Mouse (Mus musculus): ENCODE measurements around the gene Dis3l.

DNA sequence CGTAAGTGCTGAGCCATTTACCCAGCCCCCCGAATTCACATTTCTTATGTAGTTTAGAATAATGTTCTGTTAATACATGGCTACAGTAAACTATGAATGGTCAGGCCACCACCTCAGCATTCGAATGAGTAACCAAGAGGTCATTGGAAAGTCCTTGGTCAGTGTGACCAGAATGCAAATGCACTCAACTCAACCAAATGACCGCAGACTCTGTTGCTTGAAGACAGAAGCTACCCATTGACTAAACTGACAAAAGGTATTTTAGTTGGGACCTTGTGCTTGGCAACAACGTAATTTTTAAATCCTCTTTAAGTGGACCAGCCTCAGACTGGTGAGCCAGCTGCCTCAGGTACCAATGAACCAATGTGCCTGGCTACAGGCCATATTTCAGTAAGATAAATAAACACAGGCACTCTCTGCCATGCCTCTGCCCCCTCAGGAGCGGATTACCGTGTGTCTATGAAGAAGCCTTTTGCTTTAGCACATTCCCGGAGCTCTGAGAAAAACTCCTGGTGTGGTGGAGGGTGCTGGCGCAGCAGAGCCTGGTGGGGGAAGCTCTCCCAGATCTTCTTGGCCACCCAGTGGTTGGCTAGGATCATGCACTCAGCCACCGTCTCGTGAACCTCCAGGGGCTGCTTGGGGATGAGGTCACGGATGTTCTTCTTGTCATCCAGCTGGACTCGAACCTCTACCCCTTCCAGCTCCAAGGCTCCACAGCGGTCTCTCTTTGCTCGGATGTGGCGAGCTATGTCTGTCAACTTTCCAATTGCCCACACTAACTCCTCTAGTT, 29.9 kb downstream of the Dis3l start:
- TF ChIP-seq POLR2A (IDR thresholded peaks at IDR 0.05; ENCODE audit: low read depth, low read length) = no peak
- peak; percentile 36; the same call in 1 of the 2 replicates for TF ChIP-seq CTCF (conservative IDR thresholded peaks at IDR 0.05; ENCODE audit: insufficient read depth, insufficient read length, low read depth, low read length)
